Mouse (Mus musculus) ES-Bruce4 (cell line): Measurements from ENCODE around the gene Zfp710. TPM values are rescaled to one million over a fixed set of nuclear protein-coding genes. Genes with fewer than 3 reads are reported as not detected.

Experiments
- H3K27ac ChIP-seq: 2 replicates; pipeline ENCODE4 v1.5.1; 2012; ENCODE audit warnings: low read length, inconsistent platforms; ENCODE audit not compliant: insufficient read depth
- H3K27me3 ChIP-seq: 2 replicates; pipeline ENCODE4 v1.6.1; 2012; ENCODE audit warnings: mild to moderate bottlenecking, low read length, inconsistent platforms; ENCODE audit not compliant: control insufficient read depth, poor library complexity, insufficient read depth, severe bottlenecking
- H3K36me3 ChIP-seq: 2 replicates; pipeline ENCODE4 v1.6.1; 2012; ENCODE audit warnings: inconsistent platforms, mild to moderate bottlenecking, low read length, moderate library complexity; ENCODE audit not compliant: control insufficient read depth, poor library complexity, insufficient read depth, severe bottlenecking
- H3K4me1 ChIP-seq: one replicate; pipeline ENCODE4 v1.8.1; 2011; ENCODE audit warnings: low read length; ENCODE audit not compliant: control insufficient read depth, insufficient read depth
- H3K4me3 ChIP-seq: 2 replicates; pipeline ENCODE4 v1.5.1; 2011; ENCODE audit warnings: low read depth, mild to moderate bottlenecking, low read length
- H3K9ac ChIP-seq: 2 replicates; pipeline ENCODE4 v1.6.1; 2012; ENCODE audit warnings: low read depth, mild to moderate bottlenecking, inconsistent platforms; ENCODE audit not compliant: poor library complexity, severe bottlenecking
- H3K9me3 ChIP-seq: replicated peaks from 2 replicates; pipeline ENCODE4 v1.6.1; 2012; ENCODE audit warnings: mild to moderate bottlenecking, low read length, inconsistent platforms; ENCODE audit not compliant: control insufficient read depth, poor library complexity, insufficient read depth, severe bottlenecking
- CTCF ChIP-seq: IDR thresholded peaks from one replicate; pipeline ENCODE4 v1.8.1; 2011; ENCODE audit warnings: low read depth, low read length
- EP300 ChIP-seq: IDR thresholded peaks from 2 replicates; pipeline ENCODE4 v1.6.1; 2011; ENCODE audit warnings: low read depth, low read length; ENCODE audit not compliant: insufficient read depth
- POLR2A ChIP-seq: IDR thresholded peaks from one replicate; pipeline ENCODE4 v1.8.1; 2011; ENCODE audit warnings: low read length; ENCODE audit not compliant: insufficient read depth
- polyA plus RNA-seq: library from polyadenylated mRNA; stranded (reverse); fragments of >200 nt; gene quantifications from 2 replicates; pipeline ENCODE4 v1.2.4, GENCODE M21; 2011; ENCODE audit warnings: low read depth; ENCODE audit not compliant: missing spikeins, insufficient read depth, insufficient read length

The Zfp710 gene
- polyA plus RNA-seq, 1 experiment = 86.7 TPM

DNA sequence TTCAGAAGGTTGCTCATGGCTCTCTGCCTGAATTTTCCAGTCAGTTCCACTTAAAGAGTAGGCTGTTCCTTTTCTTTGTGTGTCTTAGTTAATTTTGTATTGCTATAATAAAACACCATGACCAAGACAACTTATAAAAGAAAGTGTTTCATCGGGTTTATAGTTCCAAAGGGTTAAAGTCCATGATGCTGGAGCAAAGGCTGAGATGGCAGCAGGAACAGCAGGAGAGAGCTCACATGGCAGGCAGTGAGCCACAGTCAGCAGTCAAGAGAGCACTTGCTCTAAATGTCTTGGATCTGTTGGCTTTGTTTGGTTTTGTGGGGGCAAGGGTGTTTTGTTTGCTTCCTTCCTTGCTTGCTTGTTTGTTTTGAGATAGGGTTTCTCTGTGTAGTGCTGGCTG lies 26.9 kb upstream of the Zfp710 start:
- Histone ChIP-seq H3K27me3 (no peaks in the 10 kb centered on the region), H3K4me1 (no peaks in the 10 kb centered on the region), H3K36me3 (no peaks in the 10 kb centered on the region), H3K4me3 (no peak overlapping the region), H3K27ac (no peak overlapping the region), H3K9ac (no peak overlapping the region), H3K9me3 (no peaks in the 10 kb centered on the region)
- no peak for TF ChIP-seq EP300
- TF ChIP-seq CTCF = no peak
- TF ChIP-seq POLR2A = no peak

DNA sequence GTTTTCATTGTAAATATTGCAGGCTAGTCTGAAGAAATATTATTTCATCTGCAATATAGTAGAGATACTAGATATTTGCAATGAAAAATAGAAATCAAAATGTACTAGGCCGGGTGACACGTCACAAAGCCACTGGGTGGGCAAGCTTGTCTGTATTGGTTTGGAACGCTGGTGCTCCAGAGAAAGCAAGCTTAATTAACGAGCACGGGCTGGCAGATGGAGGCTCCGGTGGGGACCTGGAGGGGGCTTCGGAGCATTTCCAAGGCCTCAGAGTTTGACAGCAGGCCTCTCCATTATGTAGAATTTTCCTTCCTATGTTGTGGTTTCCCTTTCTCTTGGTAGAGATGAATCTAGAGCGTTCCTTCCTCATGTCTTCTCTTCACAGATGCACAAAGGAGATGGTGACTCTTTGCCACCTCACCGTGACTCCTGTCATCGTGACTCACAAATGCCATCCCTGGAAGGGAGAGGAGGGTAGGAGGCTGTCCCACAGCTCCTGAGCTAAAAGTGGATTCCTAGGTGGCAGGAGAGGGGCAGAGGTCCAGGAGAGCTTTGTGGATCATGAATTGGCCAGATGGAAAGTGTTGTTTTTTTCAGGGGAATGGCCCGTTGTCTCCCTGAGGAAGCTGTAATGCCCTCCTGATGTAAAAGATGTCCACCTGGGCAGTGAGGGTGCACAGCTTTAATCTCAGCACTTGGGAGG lies 22.1 kb upstream of the Zfp710 start:
- no peak overlapping the region for H3K27ac ChIP-seq
- TF ChIP-seq EP300 (no peak), POLR2A (no peak), CTCF (no peak)

DNA sequence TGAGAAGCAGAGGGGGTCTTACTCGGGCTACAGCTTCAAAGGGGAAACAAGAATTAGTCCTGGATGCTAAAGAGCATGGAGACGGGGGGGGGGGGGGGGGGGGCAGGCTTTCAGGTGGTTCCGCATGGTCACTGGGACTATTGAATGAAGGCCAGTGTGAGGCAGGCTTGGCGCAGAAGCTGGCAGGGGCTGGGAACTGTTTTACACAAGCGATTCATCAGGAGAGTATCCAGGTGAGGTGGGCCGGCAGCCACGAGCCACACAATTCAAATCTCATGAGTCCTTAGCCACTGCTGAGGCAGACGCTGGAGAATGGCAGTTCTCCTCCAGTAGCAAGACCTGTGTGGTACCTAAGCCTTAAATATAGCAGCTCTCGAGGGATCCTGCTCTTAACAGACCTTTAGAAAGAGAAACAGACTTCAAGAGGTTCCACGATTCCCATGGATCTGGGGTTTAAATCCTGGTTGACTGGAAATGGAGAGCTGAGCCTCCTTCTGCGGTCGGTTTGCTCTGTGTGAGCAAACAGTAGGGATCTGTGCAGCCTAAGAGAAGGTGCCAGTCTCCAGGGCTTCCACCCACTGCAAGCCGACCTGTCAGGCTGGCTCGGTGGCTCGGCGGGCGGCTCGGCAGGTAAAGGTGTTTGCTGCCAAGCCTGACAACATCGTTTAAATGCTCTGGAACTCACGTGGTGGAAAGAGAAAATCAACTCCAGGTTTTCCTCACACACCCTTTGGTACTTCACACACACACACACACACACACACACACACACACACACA lies 19.6 kb upstream of the Zfp710 start:
- Histone ChIP-seq H3K36me3 (no peaks in the 10 kb centered on the region), H3K27me3 (no peaks in the 10 kb centered on the region)

More for the DNA sequence above, 22.1 kb upstream of the Zfp710 start:
- no peaks in the 10 kb centered on the region for H3K9me3 ChIP-seq
- H3K4me1 ChIP-seq = peaks cover 2% of the 10 kb centered on the region
- H3K4me3 ChIP-seq = no peak overlapping the region
- H3K27me3 ChIP-seq = no peaks in the 10 kb centered on the region
- no peaks in the 10 kb centered on the region for H3K36me3 ChIP-seq
- H3K9ac ChIP-seq = no peak overlapping the region

DNA sequence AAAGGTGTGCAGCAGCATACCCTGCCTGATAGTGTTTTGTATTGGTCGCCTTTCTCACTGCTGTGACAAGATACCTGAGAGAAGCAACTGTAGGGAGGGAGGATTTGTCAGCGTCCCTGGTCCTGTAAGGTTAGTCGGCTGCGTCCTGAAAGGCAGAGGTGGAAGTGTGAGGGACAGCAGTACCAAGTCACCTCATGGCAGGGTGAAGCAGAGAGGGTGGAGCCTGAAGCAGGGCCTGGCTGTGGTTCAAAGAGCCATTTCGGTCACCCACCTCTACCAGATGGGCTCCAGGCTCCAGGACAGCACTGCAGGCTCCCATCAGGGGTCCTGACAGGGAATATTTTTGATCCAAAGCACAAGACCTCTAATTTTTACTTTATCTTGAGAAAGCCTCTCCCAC lies 13.9 kb upstream of the Zfp710 start:
- Histone ChIP-seq H3K36me3 (no peaks in the 10 kb centered on the region), H3K27me3 (no peaks in the 10 kb centered on the region), H3K9ac (peak overlapping the region; percentile 25; the same call in 1 of the 2 replicates), H3K27ac (peak overlapping the region; percentile 65), H3K4me3 (no peak overlapping the region), H3K9me3 (no peaks in the 10 kb centered on the region), H3K4me1 (peaks cover 2% of the 10 kb centered on the region)
- TF ChIP-seq CTCF (no peak), EP300 (no peak), POLR2A (no peak)

More for the DNA sequence above, 19.6 kb upstream of the Zfp710 start:
- TF ChIP-seq POLR2A (no peak), EP300 (no peak), CTCF (no peak)
- H3K4me1 ChIP-seq = peaks cover 2% of the 10 kb centered on the region
- peak overlapping the region; percentile 18; the same call in 1 of the 2 replicates for H3K4me3 ChIP-seq
- H3K9me3 ChIP-seq = no peaks in the 10 kb centered on the region
- no peak overlapping the region for H3K27ac ChIP-seq
- H3K9ac ChIP-seq = no peak overlapping the region

DNA sequence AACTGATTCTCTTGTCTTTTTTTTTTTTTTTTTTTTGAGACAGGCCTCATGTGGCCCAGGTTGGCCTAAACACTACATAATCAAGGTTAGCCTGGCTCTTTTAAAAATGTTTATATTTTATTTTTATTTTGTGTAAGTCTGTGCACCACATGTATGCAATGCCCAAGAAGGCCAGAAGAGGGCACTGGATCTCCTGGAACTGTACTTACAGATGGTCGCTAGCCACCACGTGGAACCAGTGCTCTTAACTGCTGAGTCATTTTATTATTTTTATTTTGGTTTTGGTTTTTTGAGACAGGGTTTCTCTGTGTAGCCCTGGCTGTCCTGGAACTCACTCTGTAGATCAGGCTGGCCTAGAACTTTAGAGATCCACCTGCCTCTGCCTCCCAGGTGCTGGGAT lies 13.1 kb upstream of the Zfp710 start:
- TF ChIP-seq POLR2A (no peak), CTCF (peak; percentile 73), EP300 (0 out of 2 replicates have a peak, but pooled peaks have one; percentile 39)
- Histone ChIP-seq H3K36me3 (no peaks in the 10 kb centered on the region), H3K27me3 (no peaks in the 10 kb centered on the region), H3K9me3 (no peaks in the 10 kb centered on the region), H3K9ac (no peak overlapping the region), H3K27ac (peak overlapping the region; percentile 76; the same call in 1 of the 2 replicates), H3K4me3 (no peak overlapping the region), H3K4me1 (peaks cover 2% of the 10 kb centered on the region)
